Mouse (Mus musculus) forebrain, embryonic 16.5 days (tissue): ENCODE measurements around the gene Fam172a. TPM values are rescaled to one million over a fixed set of nuclear protein-coding genes. Genes with fewer than 3 reads are reported as not detected.
A peak's percentile ranks its signal among the peaks of the same experiment; 100 is the strongest.

Source experiments
- ATAC-seq: fragments of 200-750 bp; cut with Nextera tagmentation; 2 replicates; pipeline ENCODE4 v1.8.0; 2017; ENCODE audit warnings: mild to moderate bottlenecking, moderate library complexity
- H3K27ac ChIP-seq: fragments of 300-500 bp; sonication (generic); 2 replicates; pipeline ENCODE4 v1.5.1; 2014; ENCODE audit warnings: low read length, control low read depth
- H3K27me3 ChIP-seq: fragments of 300-500 bp; sonication (generic); replicated peaks from 2 replicates; pipeline ENCODE4 v1.6.1; 2014; ENCODE audit warnings: low read length; ENCODE audit not compliant: control insufficient read depth, insufficient read depth
- H3K36me3 ChIP-seq: fragments of 300-500 bp; sonication (generic); 2 replicates; pipeline ENCODE4 v1.6.1; 2014; ENCODE audit not compliant: control insufficient read depth, insufficient read depth
- H3K4me1 ChIP-seq: fragments of 300-500 bp; sonication (generic); replicated peaks from 2 replicates; pipeline ENCODE4 v1.6.1; 2014; ENCODE audit warnings: low read length; ENCODE audit not compliant: control insufficient read depth, insufficient read depth
- H3K4me2 ChIP-seq: fragments of 300-500 bp; sonication (generic); 2 replicates; pipeline ENCODE4 v1.6.1; 2014; ENCODE audit warnings: mild to moderate bottlenecking, low read length, control low read depth
- H3K4me3 ChIP-seq: fragments of 300-500 bp; sonication (generic); replicated peaks from 2 replicates; pipeline ENCODE4 v1.5.1; 2014; ENCODE audit warnings: mild to moderate bottlenecking, low read length, control low read depth
- H3K9ac ChIP-seq: fragments of 300-500 bp; sonication (generic); replicated peaks from 2 replicates; pipeline ENCODE4 v1.6.1; 2014; ENCODE audit warnings: low read depth, low read length, control low read depth
- H3K9me3 ChIP-seq: fragments of 300-500 bp; sonication (generic); 2 replicates; pipeline ENCODE4 v1.6.1; 2016; ENCODE audit warnings: low read length; ENCODE audit not compliant: control insufficient read depth
- WGBS: fragments of 180-500 bp; shearing (Covaris S2); extraction: QIAGEN DNeasy Blood & Tissue Kit; methylation state at CpG from one replicate; pipeline ENCODE4 v1.1.7; 2014; 5-methylcytosine and 5-hydroxymethylcytosine counted together
- polyA plus RNA-seq: library from polyadenylated mRNA; unstranded; fragments of >200 nt; fragmentation: Nextera tagmentation; extraction: Ambion mirVana; gene quantifications from 2 replicates; pipeline ENCODE4 v1.2.1, GENCODE M21; 2015

Gene Fam172a
- polyA plus RNA-seq, 1 experiment from 2014 or later, result 59.5 TPM

GRCm38 (mm10) chr13:77909184-77909583, 207.4 kb downstream of the Fam172a start:
- Histone ChIP-seq H3K4me2 (no peak overlapping the region), H3K4me1 (no peaks in the 10 kb centered on the region), H3K4me3 (no peak overlapping the region), H3K9me3 (no peaks in the 10 kb centered on the region), H3K27me3 (no peaks in the 10 kb centered on the region), H3K9ac (no peak overlapping the region), H3K36me3 (no peaks in the 10 kb centered on the region), H3K27ac (no peak overlapping the region)
- 75% methylated on average over 2 of the region's 2 CpGs for WGBS
- no peak for ATAC-seq

GRCm38 (mm10) chr13:77922834-77923233, 221.0 kb downstream of the Fam172a start:
- H3K4me3 ChIP-seq, result no peak overlapping the region
- H3K9ac ChIP-seq, result no peak overlapping the region
- H3K27me3 ChIP-seq, result no peaks in the 10 kb centered on the region
- no peak overlapping the region for H3K4me2 ChIP-seq
- H3K36me3 ChIP-seq, result no peaks in the 10 kb centered on the region
- no peaks in the 10 kb centered on the region for H3K4me1 ChIP-seq
- H3K9me3 ChIP-seq, result no peaks in the 10 kb centered on the region
- WGBS, result 100% methylated on average over 2 of the region's 2 CpGs
- H3K27ac ChIP-seq, result no peak overlapping the region
- ATAC-seq, result no peak

DNA sequence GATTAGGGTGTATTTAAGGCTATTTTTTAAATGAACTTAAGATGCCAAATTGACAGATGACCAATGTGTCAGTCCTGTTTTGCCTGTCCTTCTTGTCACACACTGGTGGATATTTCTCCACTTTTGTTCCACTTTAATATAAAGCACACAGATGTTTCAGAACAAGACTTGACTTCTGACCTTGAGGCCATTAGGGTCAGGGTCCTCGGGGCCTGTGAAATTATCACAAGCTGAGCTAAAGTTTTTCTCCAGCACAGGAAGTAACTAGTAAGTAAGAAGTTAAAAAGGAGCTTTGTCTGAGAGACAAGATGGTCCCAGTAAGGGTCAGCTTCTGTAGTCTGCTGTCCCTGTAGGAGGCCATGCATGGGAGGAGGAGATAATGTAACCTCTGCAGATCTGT, 255.8 kb downstream of the Fam172a start:
- Histone ChIP-seq H3K4me2 (no peak overlapping the region), H3K27ac (no peak overlapping the region), H3K4me1 (peaks cover 6% of the 10 kb centered on the region), H3K36me3 (no peaks in the 10 kb centered on the region), H3K27me3 (no peaks in the 10 kb centered on the region), H3K9ac (no peak overlapping the region), H3K4me3 (no peak overlapping the region), H3K9me3 (no peaks in the 10 kb centered on the region)
- 9% methylated on average over 1 of the region's 1 CpGs for WGBS
- ATAC-seq, result no peak

GRCm38 (mm10) chr13:77959493-77960272, 257.9 kb downstream of the Fam172a start:
- Histone ChIP-seq H3K27ac (no peak overlapping the region; the same call in 1 of the 2 replicates), H3K27me3 (no peaks in the 10 kb centered on the region), H3K4me3 (no peak overlapping the region), H3K36me3 (no peaks in the 10 kb centered on the region), H3K9ac (no peak overlapping the region), H3K4me1 (peaks cover 6% of the 10 kb centered on the region), H3K4me2 (no peak overlapping the region), H3K9me3 (no peaks in the 10 kb centered on the region; the same call in 1 of the 2 replicates)
- WGBS, result 28% methylated on average over 4 of the region's 4 CpGs
- peak; percentile 96 for ATAC-seq

DNA sequence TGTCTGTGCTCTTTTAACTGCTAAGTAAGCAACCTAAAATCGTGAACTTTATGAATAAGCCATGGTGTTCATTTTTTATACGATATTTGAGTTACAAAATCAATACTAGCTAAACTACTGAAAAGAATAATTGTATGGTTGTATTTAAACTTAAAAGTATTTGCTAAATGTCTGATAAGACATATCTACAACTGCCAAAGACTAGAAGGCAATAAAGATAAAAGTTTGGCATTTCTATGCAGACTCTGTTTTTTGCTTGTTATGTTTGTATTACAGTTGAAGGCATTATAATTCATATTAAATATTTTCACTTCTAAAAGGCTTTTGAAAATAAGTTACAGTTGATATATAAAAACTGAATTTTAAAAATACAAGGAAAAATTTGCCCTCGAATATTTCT, 274.4 kb downstream of the Fam172a start:
- no peak for ATAC-seq
- H3K4me2 ChIP-seq, result no peak overlapping the region
- H3K9me3 ChIP-seq, result no peaks in the 10 kb centered on the region
- H3K4me3 ChIP-seq, result no peak overlapping the region
- no peak overlapping the region for H3K9ac ChIP-seq
- H3K27ac ChIP-seq, result no peak overlapping the region
- no peaks in the 10 kb centered on the region for H3K4me1 ChIP-seq
- no peaks in the 10 kb centered on the region for H3K36me3 ChIP-seq
- WGBS, result 79% methylated on average over 3 of the region's 3 CpGs
- H3K27me3 ChIP-seq, result no peaks in the 10 kb centered on the region

DNA sequence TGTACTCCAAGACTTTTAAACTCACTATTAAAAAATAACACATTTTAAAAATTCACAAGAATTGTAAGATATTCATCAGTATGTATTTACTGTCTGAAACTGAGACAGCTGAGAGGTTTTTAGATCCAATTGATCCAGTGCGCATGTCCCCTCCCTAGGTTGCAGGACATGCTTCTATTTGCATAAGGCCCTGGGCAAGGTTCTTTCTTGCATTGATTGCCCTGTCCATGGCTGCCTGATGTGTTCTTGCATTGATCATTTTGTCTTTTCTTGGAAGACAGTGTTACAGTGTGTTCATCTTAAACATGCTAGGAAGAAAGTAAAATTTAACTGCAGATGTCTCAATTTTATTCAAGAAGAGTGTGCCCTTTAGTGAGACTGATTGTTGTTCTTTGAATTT, 275.3 kb downstream of the Fam172a start:
- Histone ChIP-seq H3K27me3 (no peaks in the 10 kb centered on the region), H3K27ac (no peak overlapping the region), H3K4me3 (no peak overlapping the region), H3K36me3 (no peaks in the 10 kb centered on the region), H3K4me1 (no peaks in the 10 kb centered on the region), H3K9ac (no peak overlapping the region), H3K4me2 (no peak overlapping the region), H3K9me3 (no peaks in the 10 kb centered on the region)
- ATAC-seq, result no peak
- 63% methylated on average over 1 of the region's 1 CpGs for WGBS

- Histone ChIP-seq H3K4me1 (0 out of 2 replicates have a peak, but pooled peaks cover 2% of the 10 kb centered on the region), H3K9me3 (no peaks in the 10 kb centered on the region), H3K36me3 (no peaks in the 10 kb centered on the region), H3K27me3 (no peaks in the 10 kb centered on the region), H3K4me3 (no peak overlapping the region), H3K4me2 (no peak overlapping the region), H3K27ac (peak overlapping the region; percentile 61), H3K9ac (no peak overlapping the region)
- WGBS, result 21% methylated on average over 5 of the region's 5 CpGs
- peak; percentile 82 for ATAC-seq
These were observed 280.4 kb downstream of the Fam172a start for GRCm38 (mm10) chr13:77982105-77982851.

DNA sequence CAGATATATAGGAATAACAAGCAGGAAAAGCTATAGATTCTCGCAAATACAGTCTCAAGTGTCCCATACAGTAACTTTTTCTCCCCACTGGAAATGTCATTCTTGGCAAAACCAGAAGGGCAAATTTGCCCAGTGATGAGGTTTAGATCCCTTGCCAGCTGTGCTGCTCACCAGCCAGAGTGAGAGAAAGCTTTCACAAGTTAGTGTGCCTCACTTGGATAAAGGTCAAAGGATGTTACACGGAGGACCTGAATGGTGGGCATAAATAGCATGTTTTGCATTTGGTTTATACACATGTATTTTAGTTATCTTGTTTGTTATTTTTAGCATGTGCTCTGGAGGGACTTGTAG, 281.0 kb downstream of the Fam172a start:
- Histone ChIP-seq H3K4me3 (no peak overlapping the region), H3K4me1 (0 out of 2 replicates have a peak, but pooled peaks cover 2% of the 10 kb centered on the region), H3K27ac (peak overlapping the region; percentile 56; the same call in 1 of the 2 replicates), H3K9ac (no peak overlapping the region), H3K9me3 (no peaks in the 10 kb centered on the region), H3K27me3 (no peaks in the 10 kb centered on the region), H3K36me3 (no peaks in the 10 kb centered on the region), H3K4me2 (no peak overlapping the region)
- 41% methylated on average over 2 of the region's 2 CpGs for WGBS
- peak; percentile 34 for ATAC-seq

- Histone ChIP-seq H3K36me3 (no peaks in the 10 kb centered on the region), H3K27me3 (no peaks in the 10 kb centered on the region), H3K4me2 (no peak overlapping the region), H3K4me1 (no peaks in the 10 kb centered on the region), H3K9me3 (no peaks in the 10 kb centered on the region), H3K4me3 (no peak overlapping the region), H3K27ac (no peak overlapping the region), H3K9ac (no peak overlapping the region)
- 72% methylated on average over 5 of the region's 5 CpGs for whole genome bisulfite sequencing
- ATAC-seq, result peak; percentile 80
These were observed 289.5 kb downstream of the Fam172a start for GRCm38 (mm10) chr13:77991189-77991886.
